Mouse (Mus musculus): ENCODE data around the gene Sema6d. TPM values are rescaled to one million over a fixed set of nuclear protein-coding genes. Genes with fewer than 3 reads are reported as not detected.

Gene Sema6d
- polyA plus RNA-seq, 1 experiment from 2014 or later = 27.7 TPM

GRCm38 (mm10) chr2:124524167-124524566 lies 434.4 kb downstream of the Sema6d start:
- Histone ChIP-seq H3K27me3 (ENCODE audit: control insufficient read depth, insufficient read depth, low read length) (no peaks in the 10 kb centered on the region), H3K9me3 (ENCODE audit: control insufficient read depth, low read length) (no peaks in the 10 kb centered on the region), H3K27ac (replicated peaks in 1 of 2; ENCODE audit: control insufficient read depth in 1 of 2, insufficient read depth in 1 of 2, low read depth in 2 of 2, low read length in 2 of 2) (no peak overlapping the region), H3K4me3 (ENCODE audit: control insufficient read depth in 1 of 2, insufficient read depth in 1 of 2, low read depth in 1 of 2, low read length in 2 of 2) (no peak overlapping the region), H3K4me1 (ENCODE audit: control insufficient read depth in 2 of 2, insufficient read depth in 2 of 2, low read length in 2 of 2) (peaks cover 0 to 6% of the 10 kb centered on the region in 2 experiments; a peak in 1 of 4 replicates), H3K9ac (ENCODE audit: low read length) (no peak overlapping the region), H3K4me2 (ENCODE audit: low read length) (no peak overlapping the region), H3K36me3 (ENCODE audit: control insufficient read depth, insufficient read depth, low read length) (no peaks in the 10 kb centered on the region)
- ATAC-seq (ENCODE audit: insufficient number of reproducible peaks, insufficient read depth, low FRiP score, low read depth) = no peak
- WGBS = 76% methylated on average over 3 of the region's 3 CpGs

GRCm38 (mm10) chr2:124527641-124528040 lies 437.9 kb downstream of the Sema6d start:
- Histone ChIP-seq H3K27ac (replicated peaks in 1 of 2; ENCODE audit: control insufficient read depth in 1 of 2, insufficient read depth in 1 of 2, low read depth in 2 of 2, low read length in 2 of 2) (no peak overlapping the region), H3K9me3 (ENCODE audit: control insufficient read depth, low read length) (no peaks in the 10 kb centered on the region), H3K4me3 (ENCODE audit: control insufficient read depth in 1 of 2, insufficient read depth in 1 of 2, low read depth in 1 of 2, low read length in 2 of 2) (no peak overlapping the region), H3K27me3 (ENCODE audit: control insufficient read depth, insufficient read depth, low read length) (no peaks in the 10 kb centered on the region), H3K36me3 (ENCODE audit: control insufficient read depth, insufficient read depth, low read length) (no peaks in the 10 kb centered on the region), H3K9ac (ENCODE audit: low read length) (no peak overlapping the region), H3K4me2 (ENCODE audit: low read length) (no peak overlapping the region), H3K4me1 (ENCODE audit: control insufficient read depth in 2 of 2, insufficient read depth in 2 of 2, low read length in 2 of 2) (no peaks in the 10 kb centered on the region)
- ATAC-seq (ENCODE audit: insufficient number of reproducible peaks, insufficient read depth, low FRiP score, low read depth) = no peak
- WGBS = 88% methylated on average over 3 of the region's 3 CpGs

GRCm38 (mm10) chr2:124530441-124530840 lies 440.7 kb downstream of the Sema6d start:
- H3K9ac ChIP-seq (ENCODE audit: low read length) = no peak overlapping the region
- no peak overlapping the region for H3K4me2 ChIP-seq (ENCODE audit: low read length)
- H3K4me3 ChIP-seq (ENCODE audit: control insufficient read depth in 1 of 2, insufficient read depth in 1 of 2, low read depth in 1 of 2, low read length in 2 of 2) = no peak overlapping the region
- 79% methylated on average over 2 of the region's 2 CpGs for WGBS
- H3K4me1 ChIP-seq (ENCODE audit: control insufficient read depth in 2 of 2, insufficient read depth in 2 of 2, low read length in 2 of 2) = no peaks in the 10 kb centered on the region; a peak in 1 of 4 replicates
- no peaks in the 10 kb centered on the region for H3K27me3 ChIP-seq (ENCODE audit: control insufficient read depth, insufficient read depth, low read length)
- no peak for ATAC-seq (ENCODE audit: insufficient number of reproducible peaks, insufficient read depth, low FRiP score, low read depth)
- no peaks in the 10 kb centered on the region for H3K36me3 ChIP-seq (ENCODE audit: control insufficient read depth, insufficient read depth, low read length)
- no peak overlapping the region for H3K27ac ChIP-seq (replicated peaks in 1 of 2; ENCODE audit: control insufficient read depth in 1 of 2, insufficient read depth in 1 of 2, low read depth in 2 of 2, low read length in 2 of 2)
- no peaks in the 10 kb centered on the region for H3K9me3 ChIP-seq (ENCODE audit: control insufficient read depth, low read length)

- Histone ChIP-seq H3K4me3 (ENCODE audit: control insufficient read depth in 1 of 2, insufficient read depth in 1 of 2, low read depth in 1 of 2, low read length in 2 of 2) (no peak overlapping the region), H3K27me3 (ENCODE audit: control insufficient read depth, insufficient read depth, low read length) (no peaks in the 10 kb centered on the region), H3K27ac (replicated peaks in 1 of 2; ENCODE audit: control insufficient read depth in 1 of 2, insufficient read depth in 1 of 2, low read depth in 2 of 2, low read length in 2 of 2) (no peak overlapping the region), H3K4me1 (ENCODE audit: control insufficient read depth in 2 of 2, insufficient read depth in 2 of 2, low read length in 2 of 2) (no peaks in the 10 kb centered on the region; a peak in 1 of 4 replicates), H3K9me3 (ENCODE audit: control insufficient read depth, low read length) (no peaks in the 10 kb centered on the region), H3K4me2 (ENCODE audit: low read length) (no peak overlapping the region), H3K36me3 (ENCODE audit: control insufficient read depth, insufficient read depth, low read length) (no peaks in the 10 kb centered on the region), H3K9ac (ENCODE audit: low read length) (no peak overlapping the region)
- ATAC-seq (ENCODE audit: insufficient number of reproducible peaks, insufficient read depth, low FRiP score, low read depth) = no peak
- 77% methylated on average over 4 of the region's 4 CpGs for WGBS
Measured at GRCm38 (mm10) chr2:124531062-124531461, 441.3 kb downstream of the Sema6d start.

GRCm38 (mm10) chr2:124532906-124533305 lies 443.1 kb downstream of the Sema6d start:
- Histone ChIP-seq H3K4me1 (ENCODE audit: control insufficient read depth in 2 of 2, insufficient read depth in 2 of 2, low read length in 2 of 2) (no peaks in the 10 kb centered on the region; a peak in 1 of 4 replicates), H3K27me3 (ENCODE audit: control insufficient read depth, insufficient read depth, low read length) (no peaks in the 10 kb centered on the region), H3K4me3 (ENCODE audit: control insufficient read depth in 1 of 2, insufficient read depth in 1 of 2, low read depth in 1 of 2, low read length in 2 of 2) (no peak overlapping the region), H3K27ac (replicated peaks in 1 of 2; ENCODE audit: control insufficient read depth in 1 of 2, insufficient read depth in 1 of 2, low read depth in 2 of 2, low read length in 2 of 2) (no peak overlapping the region), H3K9me3 (ENCODE audit: control insufficient read depth, low read length) (no peaks in the 10 kb centered on the region), H3K36me3 (ENCODE audit: control insufficient read depth, insufficient read depth, low read length) (no peaks in the 10 kb centered on the region), H3K4me2 (ENCODE audit: low read length) (no peak overlapping the region), H3K9ac (ENCODE audit: low read length) (no peak overlapping the region)
- WGBS = 92% methylated on average over 3 of the region's 3 CpGs
- ATAC-seq (ENCODE audit: insufficient number of reproducible peaks, insufficient read depth, low FRiP score, low read depth) = no peak

GRCm38 (mm10) chr2:124533602-124534001 lies 443.8 kb downstream of the Sema6d start:
- Histone ChIP-seq H3K4me3 (ENCODE audit: control insufficient read depth in 1 of 2, insufficient read depth in 1 of 2, low read depth in 1 of 2, low read length in 2 of 2) (no peak overlapping the region), H3K4me1 (ENCODE audit: control insufficient read depth in 2 of 2, insufficient read depth in 2 of 2, low read length in 2 of 2) (no peaks in the 10 kb centered on the region; a peak in 1 of 4 replicates), H3K27me3 (ENCODE audit: control insufficient read depth, insufficient read depth, low read length) (no peaks in the 10 kb centered on the region), H3K9ac (ENCODE audit: low read length) (no peak overlapping the region), H3K27ac (replicated peaks in 1 of 2; ENCODE audit: control insufficient read depth in 1 of 2, insufficient read depth in 1 of 2, low read depth in 2 of 2, low read length in 2 of 2) (no peak overlapping the region), H3K36me3 (ENCODE audit: control insufficient read depth, insufficient read depth, low read length) (no peaks in the 10 kb centered on the region), H3K4me2 (ENCODE audit: low read length) (no peak overlapping the region), H3K9me3 (ENCODE audit: control insufficient read depth, low read length) (no peaks in the 10 kb centered on the region)
- no peak for ATAC-seq (ENCODE audit: insufficient number of reproducible peaks, insufficient read depth, low FRiP score, low read depth)
- WGBS = 45% methylated on average over 6 of the region's 6 CpGs

- Histone ChIP-seq H3K27me3 (ENCODE audit: control insufficient read depth, insufficient read depth, low read length) (no peaks in the 10 kb centered on the region), H3K4me1 (ENCODE audit: control insufficient read depth in 2 of 2, insufficient read depth in 2 of 2, low read length in 2 of 2) (no peaks in the 10 kb centered on the region; a peak in 1 of 4 replicates), H3K27ac (replicated peaks in 1 of 2; ENCODE audit: control insufficient read depth in 1 of 2, insufficient read depth in 1 of 2, low read depth in 2 of 2, low read length in 2 of 2) (no peak overlapping the region), H3K4me3 (ENCODE audit: control insufficient read depth in 1 of 2, insufficient read depth in 1 of 2, low read depth in 1 of 2, low read length in 2 of 2) (no peak overlapping the region), H3K9me3 (ENCODE audit: control insufficient read depth, low read length) (no peaks in the 10 kb centered on the region), H3K4me2 (ENCODE audit: low read length) (no peak overlapping the region), H3K9ac (ENCODE audit: low read length) (no peak overlapping the region), H3K36me3 (ENCODE audit: control insufficient read depth, insufficient read depth, low read length) (no peaks in the 10 kb centered on the region)
- ATAC-seq (ENCODE audit: insufficient number of reproducible peaks, insufficient read depth, low FRiP score, low read depth) = no peak
- 64% methylated on average over 3 of the region's 3 CpGs for WGBS
Measured at GRCm38 (mm10) chr2:124550315-124550714, 460.5 kb downstream of the Sema6d start.

GRCm38 (mm10) chr2:124554751-124555415 lies 465.1 kb downstream of the Sema6d start:
- H3K27me3 ChIP-seq (ENCODE audit: control insufficient read depth, insufficient read depth, low read length) = no peaks in the 10 kb centered on the region
- 56% methylated on average over 1 of the region's 1 CpGs for WGBS
- peak; percentile 47 for ATAC-seq (ENCODE audit: insufficient number of reproducible peaks, insufficient read depth, low FRiP score, low read depth)
- no peak overlapping the region for H3K4me3 ChIP-seq (ENCODE audit: control insufficient read depth in 1 of 2, insufficient read depth in 1 of 2, low read depth in 1 of 2, low read length in 2 of 2)
- H3K27ac ChIP-seq (replicated peaks in 1 of 2; ENCODE audit: control insufficient read depth in 1 of 2, insufficient read depth in 1 of 2, low read depth in 2 of 2, low read length in 2 of 2) = peak overlapping the region; percentile 59 to 75
- no peaks in the 10 kb centered on the region; a peak in 1 of 4 replicates for H3K4me1 ChIP-seq (ENCODE audit: control insufficient read depth in 2 of 2, insufficient read depth in 2 of 2, low read length in 2 of 2)
- H3K9ac ChIP-seq (ENCODE audit: low read length) = no peak overlapping the region
- no peaks in the 10 kb centered on the region for H3K36me3 ChIP-seq (ENCODE audit: control insufficient read depth, insufficient read depth, low read length)
- H3K4me2 ChIP-seq (ENCODE audit: low read length) = no peak overlapping the region
- no peaks in the 10 kb centered on the region for H3K9me3 ChIP-seq (ENCODE audit: control insufficient read depth, low read length)

All from heart, embryonic 14.5 days (tissue).